Mouse (Mus musculus) layer of hippocampus, postnatal 36 days (tissue): ENCODE data around the gene Trim28. TPM values are rescaled to one million over a fixed set of nuclear protein-coding genes. Genes with fewer than 3 reads are reported as not detected.

Experiments
- DNase-seq, 2 experiments: peaks; one replicate each; pipeline ENCODE4 v3.0.0; 2022
- total RNA-seq, 2 experiments: library from RNA; stranded (reverse); gene quantifications; 2 replicates each; pipeline ENCODE4 v1.2.3; 2021

Trim28 gene
- total RNA-seq, 2 experiments from 2014 or later = 235 to 241 TPM

GRCm38 (mm10) chr7:13001584-13001983 is 2.7 kb downstream of the Trim28 start:
- DNase-seq = no peak

GRCm38 (mm10) chr7:13003380-13003779 is 4.5 kb downstream of the Trim28 start:
- DNase-seq = no peak

- DNase-seq = no peak
Observed at GRCm38 (mm10) chr7:13006011-13006410, 7.1 kb downstream of the Trim28 start.

- no peak for DNase-seq
Observed at GRCm38 (mm10) chr7:13006531-13006930, 7.6 kb downstream of the Trim28 start.

DNA sequence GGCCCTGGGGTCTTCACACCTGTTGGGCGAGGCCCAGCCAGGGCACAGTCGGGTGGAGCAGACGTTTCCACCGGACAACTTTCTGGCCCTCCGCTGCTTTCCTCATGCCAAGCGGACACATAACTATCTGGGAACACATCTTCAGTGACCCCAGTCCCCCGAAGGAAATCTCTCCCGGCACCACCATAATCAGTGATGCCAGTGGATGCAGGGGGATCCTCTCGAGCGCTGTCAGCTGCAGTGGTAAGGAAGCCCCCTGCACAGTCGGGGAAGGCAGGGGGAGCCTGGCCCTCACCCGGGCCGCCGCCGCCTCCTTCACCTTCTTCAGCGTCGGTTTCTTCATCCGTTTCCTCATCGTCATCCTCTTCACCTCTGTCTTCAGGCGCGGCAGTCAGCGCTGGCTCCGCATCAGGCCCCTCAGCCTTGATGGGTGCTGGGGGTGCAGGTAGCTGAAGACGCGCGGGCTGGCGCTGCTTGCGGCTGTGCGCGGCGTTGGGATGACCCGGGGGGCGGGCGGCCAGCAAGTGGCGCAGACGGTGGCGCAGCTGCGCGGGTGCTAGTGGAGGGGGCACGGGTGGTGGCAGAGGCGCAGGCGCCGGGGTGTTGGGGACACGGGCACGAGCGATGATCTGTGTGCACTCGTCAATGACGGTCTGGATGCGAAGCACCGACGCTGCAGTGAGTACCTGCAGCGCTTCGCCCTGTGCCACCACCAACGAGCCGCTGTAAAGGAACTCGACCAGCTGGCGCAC is 8.6 kb downstream of the Trim28 start:
- DNase-seq = peak in 1 of 2 experiments; percentile 13

DNA sequence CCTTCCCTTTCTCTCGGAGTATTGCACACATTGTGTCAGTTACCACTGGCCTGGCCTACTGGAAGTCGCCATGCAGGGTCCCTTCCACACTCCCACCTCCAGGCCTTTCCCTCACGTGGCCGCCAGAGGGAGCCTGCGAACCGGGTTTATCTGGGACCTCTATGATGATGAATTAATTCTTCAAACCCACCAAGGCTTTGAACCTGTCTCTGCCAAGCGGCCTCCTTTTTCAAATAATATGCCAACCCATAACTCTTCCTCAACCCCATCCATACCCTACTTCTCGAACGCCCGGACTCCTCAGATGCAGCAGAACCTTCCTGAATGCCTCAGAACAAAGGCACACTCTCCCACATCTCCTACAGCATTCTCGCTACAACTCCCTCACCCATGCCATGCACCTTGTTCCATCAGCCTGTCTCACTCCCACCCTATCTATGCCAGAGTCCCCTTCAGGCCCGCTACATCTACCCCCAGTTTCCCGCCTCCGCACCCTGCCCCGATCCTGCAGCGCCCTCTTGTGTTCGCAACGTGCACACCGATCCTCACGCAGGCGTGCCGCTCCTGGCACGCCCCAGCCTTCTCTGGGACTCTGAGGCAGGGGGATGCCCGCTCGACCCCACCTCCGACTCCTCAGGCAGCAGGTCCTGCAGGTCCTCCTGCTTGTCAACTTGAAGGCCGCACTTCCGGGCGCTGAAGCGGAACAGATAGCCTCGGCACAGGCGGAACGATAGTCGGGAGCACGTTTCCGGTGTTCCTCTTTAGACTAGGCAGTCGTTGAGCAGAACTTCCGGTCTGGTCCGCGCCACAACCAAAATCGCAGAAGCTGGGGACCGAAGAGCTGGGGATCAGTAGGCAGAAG is 10.5 kb downstream of the Trim28 start:
- DNase-seq = peak; percentile 92 to 93

DNA sequence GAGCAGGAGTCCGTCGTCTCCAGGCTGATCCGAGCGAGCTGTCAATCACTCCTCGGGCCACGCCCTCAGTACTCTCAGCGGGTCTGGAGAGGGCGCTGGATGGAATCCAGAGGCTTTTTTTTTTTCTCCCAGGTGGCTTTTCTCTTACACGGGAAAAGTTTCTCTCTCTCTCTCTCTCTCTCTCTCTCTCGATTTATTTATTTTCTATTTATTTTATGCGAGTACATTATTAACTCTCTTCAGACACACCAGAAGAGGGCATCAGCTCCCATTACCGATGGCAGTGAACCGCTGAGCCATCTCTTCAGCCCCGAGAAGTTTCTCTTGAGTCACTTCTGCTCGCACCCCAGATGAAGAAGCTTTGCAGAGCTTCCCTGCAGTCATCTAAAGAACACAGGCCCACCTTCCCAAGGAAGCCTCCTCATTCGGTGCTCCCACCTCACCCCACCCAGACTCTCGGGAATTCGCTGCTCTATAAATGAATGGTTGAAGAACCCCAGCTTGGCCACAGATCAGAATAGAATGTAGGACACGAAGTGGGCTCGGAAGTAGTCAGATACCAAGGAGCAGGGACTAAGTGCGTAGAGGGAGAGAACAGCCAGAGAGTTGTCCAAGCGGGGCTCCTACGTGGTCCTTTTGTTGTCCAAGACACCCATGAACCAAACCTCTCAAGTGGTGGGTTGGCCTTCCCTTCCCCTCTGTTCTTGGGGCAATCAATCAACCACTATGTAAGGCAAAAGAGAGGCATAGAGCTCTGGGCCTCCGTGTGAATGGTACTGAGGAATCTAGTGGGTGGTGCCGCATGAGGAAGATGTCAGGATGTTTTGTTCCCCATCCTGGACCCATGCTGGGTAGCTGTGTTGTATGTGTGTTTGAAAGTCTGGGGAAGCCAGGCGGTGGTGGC is 11.3 kb downstream of the Trim28 start, which contains the start of gene Zbtb45:
Gene Zbtb45 (minus strand): TSS at position 30 of the 904 bp plus-strand sequence.
- peak in 1 of 2 experiments; percentile 7 for DNase-seq

DNA sequence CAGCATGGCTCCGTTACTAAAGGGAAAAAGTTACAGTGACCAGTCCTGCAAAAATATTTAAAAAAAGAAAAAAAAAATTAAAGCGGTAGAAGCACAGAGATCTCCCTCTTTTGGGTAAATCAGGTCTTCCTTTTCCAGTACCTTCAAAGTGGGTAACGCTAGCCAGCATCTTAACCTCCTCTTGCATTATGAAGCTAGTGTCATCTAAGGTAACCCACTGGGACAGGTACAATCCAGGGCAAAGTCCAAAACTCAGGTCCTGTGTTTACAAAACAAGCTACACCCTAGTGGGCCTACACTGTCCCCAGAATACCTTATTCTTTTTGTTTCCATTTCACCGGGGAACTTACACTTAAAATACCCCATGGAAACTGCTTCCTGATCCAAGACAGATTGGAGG is 14.8 kb downstream of the Trim28 start:
- no peak for DNase-seq

GRCm38 (mm10) chr7:13014275-13014839 is 15.4 kb downstream of the Trim28 start:
- no peak for DNase-seq

DNA sequence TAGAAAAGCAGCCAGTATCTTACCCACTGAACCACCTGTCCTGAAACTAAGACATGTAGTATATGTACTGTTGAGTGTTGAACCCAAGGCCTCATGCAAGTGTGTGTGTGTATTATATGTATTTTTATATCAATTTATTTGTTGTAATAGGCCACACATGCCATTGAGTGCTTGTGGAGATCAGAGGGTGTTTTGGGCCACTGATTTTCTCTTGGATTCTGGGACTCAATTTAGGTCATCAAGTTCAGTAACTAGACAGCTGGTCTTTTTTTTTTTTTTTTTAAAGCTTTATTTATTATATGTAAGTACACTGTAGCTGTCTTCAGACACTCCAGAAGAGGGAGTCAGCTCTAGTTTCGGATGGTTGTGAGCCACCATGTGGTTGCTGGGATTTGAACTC is 16.3 kb downstream of the Trim28 start:
- no peak for DNase-seq

DNA sequence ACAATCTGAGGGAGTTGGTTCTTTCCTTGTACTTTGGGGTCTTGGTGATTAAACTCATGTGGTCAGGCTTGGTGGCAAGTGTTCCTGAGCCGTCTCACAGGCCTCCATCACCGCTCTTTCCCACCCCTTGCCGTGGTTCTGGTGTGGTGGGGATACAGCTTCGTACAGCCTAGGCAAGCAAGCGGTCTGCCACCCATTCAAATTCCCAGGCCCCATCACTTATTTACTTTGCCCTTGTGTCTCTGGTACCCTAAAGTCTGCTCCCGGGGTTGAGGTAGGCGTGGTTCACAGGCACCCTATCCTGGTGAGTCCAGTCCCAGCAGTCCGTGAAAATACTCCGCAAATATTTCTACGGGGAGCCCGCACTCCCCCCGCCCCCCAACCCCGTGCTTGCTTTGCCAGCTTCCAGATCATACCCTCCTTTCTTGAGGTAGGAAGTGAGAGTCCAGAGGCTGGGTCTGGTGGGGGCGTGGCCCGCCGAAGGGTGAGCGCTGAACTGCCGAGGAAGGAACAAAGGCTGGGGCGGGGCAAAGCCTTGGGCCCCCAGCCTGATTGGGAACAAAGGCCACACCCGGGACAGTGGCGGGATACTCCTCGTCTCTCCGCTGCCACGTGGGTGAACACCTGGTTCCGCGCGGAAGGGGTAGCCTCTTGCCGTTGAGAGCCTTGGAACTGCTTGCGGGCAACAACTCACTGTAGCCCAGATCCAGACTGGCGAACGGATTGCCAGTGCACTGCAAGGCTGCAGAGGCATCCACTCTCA is 24.0 kb downstream of the Trim28 start:
- DNase-seq = no peak

DNA sequence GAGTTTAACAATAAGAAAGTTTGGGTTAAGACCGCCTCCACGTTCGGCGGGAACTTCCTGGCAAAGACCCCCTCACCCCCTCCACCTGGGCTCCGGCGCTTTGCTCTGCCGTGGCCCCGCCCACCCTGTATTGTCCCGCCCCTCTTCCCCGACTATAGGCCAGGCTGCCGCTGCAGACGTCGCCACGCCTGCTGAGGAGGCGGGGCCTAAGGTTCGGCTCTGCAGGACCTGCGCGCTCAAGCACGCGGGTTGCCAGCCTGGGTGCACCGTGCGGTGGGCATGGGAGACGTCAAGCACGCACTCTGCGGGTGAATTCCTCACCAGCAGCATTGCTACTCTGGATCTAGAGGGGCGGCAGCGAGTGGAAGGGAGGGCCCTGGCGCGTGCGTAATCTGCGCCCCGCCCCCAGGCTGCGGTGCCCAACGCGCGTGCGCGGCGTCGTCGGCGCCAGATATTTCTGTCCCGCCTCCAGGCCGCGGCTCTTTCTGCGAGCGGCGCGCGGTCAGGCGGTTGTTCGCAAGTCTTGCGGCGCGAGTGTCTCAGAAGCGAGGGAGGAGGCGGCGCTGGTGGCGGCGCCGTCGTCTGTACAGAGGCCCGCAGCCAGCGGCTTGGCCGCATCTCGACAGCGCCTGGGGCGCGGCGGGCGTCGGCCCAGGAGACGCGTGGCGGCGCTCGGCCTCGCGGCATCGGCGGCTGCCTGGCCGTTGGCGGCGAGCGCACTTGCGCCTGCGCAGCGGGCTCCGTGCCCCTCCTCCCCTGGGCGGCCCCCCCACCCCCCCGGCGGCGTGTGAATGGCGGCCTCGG is 25.2 kb downstream of the Trim28 start:
- DNase-seq = peak; percentile 96 to 98

DNA sequence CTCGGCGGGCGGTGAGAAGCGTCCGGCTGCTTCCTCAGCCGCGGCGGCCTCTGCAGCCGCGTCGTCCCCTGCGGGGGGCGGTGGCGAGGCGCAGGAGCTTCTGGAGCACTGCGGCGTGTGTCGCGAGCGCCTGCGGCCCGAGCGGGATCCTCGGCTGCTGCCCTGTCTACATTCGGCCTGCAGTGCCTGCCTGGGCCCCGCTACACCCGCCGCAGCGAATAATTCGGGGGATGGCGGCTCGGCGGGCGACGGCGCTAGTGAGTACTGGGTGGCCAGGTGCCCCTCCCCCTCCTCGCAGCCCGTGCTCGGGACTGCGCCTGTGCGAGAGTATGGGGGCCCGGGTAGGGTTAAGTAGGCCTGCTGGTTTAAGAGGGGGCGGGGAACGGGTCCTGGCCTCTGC is 25.9 kb downstream of the Trim28 start:
- DNase-seq = peak; percentile 80 to 82

GRCm38 (mm10) chr7:13025511-13026112 is 26.7 kb downstream of the Trim28 start:
- DNase-seq = no peak

DNA sequence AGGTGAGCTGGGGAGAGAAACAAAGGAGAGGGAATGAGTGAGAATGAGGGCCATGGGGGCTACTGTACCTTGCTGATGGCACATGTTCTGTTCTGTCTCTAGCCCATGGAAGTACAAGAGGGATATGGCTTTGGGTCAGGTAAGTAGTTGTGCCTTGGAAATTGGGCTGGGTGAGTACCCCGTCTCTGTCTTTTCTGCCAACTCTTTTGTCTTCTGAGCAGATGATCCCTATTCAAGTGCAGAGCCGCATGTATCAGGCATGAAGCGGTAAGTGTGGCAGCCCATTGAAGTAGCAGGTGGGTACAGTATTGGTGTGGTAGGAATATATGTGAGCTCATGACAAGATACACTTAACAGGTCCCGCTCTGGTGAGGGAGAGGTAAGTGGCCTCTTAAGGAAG is 30.1 kb downstream of the Trim28 start:
- DNase-seq = no peak

GRCm38 (mm10) chr7:13031069-13031468 is 32.2 kb downstream of the Trim28 start:
- DNase-seq = no peak

- no peak for DNase-seq
Observed at GRCm38 (mm10) chr7:13031983-13032382, 33.1 kb downstream of the Trim28 start.

DNA sequence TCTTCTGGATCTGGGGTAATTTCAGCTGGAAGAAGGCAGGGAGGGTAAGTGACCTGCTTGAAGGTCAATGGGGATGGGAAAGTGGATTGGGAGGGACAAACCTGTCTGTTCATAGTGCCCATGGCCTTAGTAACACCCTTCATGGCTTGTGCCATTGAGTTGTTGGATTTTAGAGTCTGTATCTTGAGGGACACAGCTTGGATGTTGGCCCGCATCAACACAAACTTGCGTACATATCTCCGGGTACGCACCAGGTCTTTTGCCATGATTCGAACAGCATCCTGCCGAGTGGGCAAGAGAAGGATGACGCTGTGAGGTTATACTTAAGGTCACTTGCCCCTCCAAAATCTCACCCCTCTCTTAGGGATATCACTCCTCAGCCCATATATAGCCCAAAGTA is 33.6 kb downstream of the Trim28 start:
- no peak for DNase-seq

GRCm38 (mm10) chr7:13033451-13034147 is 34.7 kb downstream of the Trim28 start:
- no peak for DNase-seq
